Mouse (Mus musculus) limb, embryonic 15.5 days (tissue): ENCODE results near the gene Slc37a4. TPM values are rescaled to one million over a fixed set of nuclear protein-coding genes. Genes with fewer than 3 reads are reported as not detected.
"Not testable (repeated sequence)": the region's sequence is repeated elsewhere in the genome, so short reads cannot be mapped to it uniquely, and the experiment has no call there.

Experiments used
- ATAC-seq: fragments of 200-750 bp; cut with Nextera tagmentation; 2 replicates; pipeline ENCODE4 v1.8.0; 2017; ENCODE audit warnings: low read depth, moderate TSS enrichment; ENCODE audit not compliant: insufficient number of reproducible peaks, low FRiP score, low TSS enrichment
- H3K27ac ChIP-seq: fragments of 300-500 bp; sonication (generic); 2 replicates; pipeline ENCODE4 v1.5.1; 2015; ENCODE audit warnings: moderate library complexity, mild to moderate bottlenecking, inconsistent platforms
- H3K27me3 ChIP-seq: fragments of 300-500 bp; sonication (generic); 2 replicates; pipeline ENCODE4 v1.6.1; 2015; ENCODE audit warnings: inconsistent platforms
- H3K36me3 ChIP-seq: fragments of 300-500 bp; sonication (generic); 2 replicates; pipeline ENCODE4 v1.6.1; 2015; ENCODE audit warnings: inconsistent platforms
- H3K4me1 ChIP-seq: fragments of 300-500 bp; sonication (generic); 2 replicates; pipeline ENCODE4 v1.6.1; 2015; ENCODE audit warnings: inconsistent platforms
- H3K4me2 ChIP-seq: fragments of 300-500 bp; sonication (generic); 2 replicates; pipeline ENCODE4 v1.6.1; 2015; ENCODE audit warnings: mild to moderate bottlenecking, inconsistent platforms
- H3K4me3 ChIP-seq: fragments of 300-500 bp; sonication (generic); 2 replicates; pipeline ENCODE4 v1.5.1; 2015; ENCODE audit warnings: mild to moderate bottlenecking, inconsistent platforms
- H3K9ac ChIP-seq: fragments of 300-500 bp; sonication (generic); 2 replicates; pipeline ENCODE4 v1.6.1; 2015; ENCODE audit warnings: inconsistent platforms
- H3K9me3 ChIP-seq: fragments of 300-500 bp; sonication (generic); 2 replicates; pipeline ENCODE4 v1.6.1; 2016; ENCODE audit warnings: inconsistent platforms
- WGBS: fragments of 180-500 bp; shearing (Covaris S2); methylation state at CpG from one replicate; pipeline ENCODE4 v1.1.7; 2015; 5-methylcytosine and 5-hydroxymethylcytosine counted together
- polyA plus RNA-seq: library from polyadenylated mRNA; unstranded; fragments of >200 nt; fragmentation: Nextera tagmentation; extraction: Ambion mirVana; gene quantifications from 2 replicates; pipeline ENCODE4 v1.2.1, GENCODE M21; 2015

Slc37a4 gene
- polyA plus RNA-seq, 1 experiment from 2014 or later, result 16.2 TPM

- H3K4me3 ChIP-seq, result no peak overlapping the region
- H3K9ac ChIP-seq, result no peak overlapping the region
- H3K9me3 ChIP-seq, result no peaks in the 10 kb centered on the region
- peaks cover 15% of the 10 kb centered on the region for H3K4me1 ChIP-seq
- no peak overlapping the region for H3K27ac ChIP-seq
- WGBS, result 88% methylated on average over 6 of the region's 6 CpGs
- H3K4me2 ChIP-seq, result no peak overlapping the region
- no peak for ATAC-seq
- H3K36me3 ChIP-seq, result peaks cover 2% of the 10 kb centered on the region
- no peaks in the 10 kb centered on the region for H3K27me3 ChIP-seq
Observed at GRCm38 (mm10) chr9:44376141-44376540, 20.5 kb upstream of the Slc37a4 start.

GRCm38 (mm10) chr9:44377335-44377734, 19.3 kb upstream of the Slc37a4 start:
- not testable (repeated sequence) for H3K9ac ChIP-seq, H3K4me3 ChIP-seq, H3K9me3 ChIP-seq, ATAC-seq, H3K27me3 ChIP-seq, H3K27ac ChIP-seq, H3K4me2 ChIP-seq
- 82% methylated on average over 2 of the region's 2 CpGs for WGBS
- Histone ChIP-seq H3K36me3 (peaks cover 14% of the 10 kb centered on the region), H3K4me1 (peaks cover 15% of the 10 kb centered on the region)

- peaks cover 15% of the 10 kb centered on the region for H3K4me1 ChIP-seq
- H3K27me3 ChIP-seq, result no peaks in the 10 kb centered on the region
- peaks cover 23% of the 10 kb centered on the region for H3K36me3 ChIP-seq
- no peak overlapping the region for H3K27ac ChIP-seq
- 0 out of 2 replicates have a peak overlapping the region, but pooled peaks have one; percentile 83 for H3K9ac ChIP-seq
- no peak for ATAC-seq
- no peaks in the 10 kb centered on the region for H3K9me3 ChIP-seq
- peak overlapping the region; percentile 53 for H3K4me2 ChIP-seq
- WGBS, result 88% methylated on average over 5 of the region's 5 CpGs
- peak overlapping the region; percentile 86 for H3K4me3 ChIP-seq
Observed at GRCm38 (mm10) chr9:44378153-44378730, 18.4 kb upstream of the Slc37a4 start.

GRCm38 (mm10) chr9:44379054-44379834, 17.4 kb upstream of the Slc37a4 start, which contains the start of gene Hyou1:
Hyou1 (plus strand) TSS chr9:44379490.
- under 1% methylated on average over 83 of the region's 83 CpGs for WGBS

GRCm38 (mm10) chr9:44379862-44380261, 16.8 kb upstream of the Slc37a4 start:
- Histone ChIP-seq H3K4me3 (peak overlapping the region; percentile 86), H3K27ac (peak overlapping the region; percentile 87)
- 6% methylated on average over 15 of the region's 15 CpGs for WGBS

More at GRCm38 (mm10) chr9:44379054-44379834, 17.4 kb upstream of the Slc37a4 start, which contains the start of gene Hyou1:
- Histone ChIP-seq H3K27ac (peak within 1 kb of the TSS; percentile 87), H3K27me3 (no peaks in the 10 kb centered on the region), H3K9ac (peak within 1 kb of the TSS; percentile 83), H3K4me1 (peaks cover 15% of the 10 kb centered on the region), H3K4me3 (peak within 1 kb of the TSS; percentile 86), H3K4me2 (peak within 1 kb of the TSS; percentile 89), H3K36me3 (peaks cover 33% of the 10 kb centered on the region), H3K9me3 (no peaks in the 10 kb centered on the region)
- peak; percentile 99 for ATAC-seq

GRCm38 (mm10) chr9:44384596-44384995, 12.1 kb upstream of the Slc37a4 start:
- Histone ChIP-seq H3K4me3 (no peak overlapping the region), H3K4me1 (peaks cover 15% of the 10 kb centered on the region), H3K27me3 (no peaks in the 10 kb centered on the region), H3K27ac (no peak overlapping the region), H3K4me2 (no peak overlapping the region), H3K9me3 (no peaks in the 10 kb centered on the region), H3K9ac (no peak overlapping the region), H3K36me3 (peaks cover 86% of the 10 kb centered on the region)
- no peak for ATAC-seq
- WGBS, result 89% methylated on average over 13 of the region's 13 CpGs

More at GRCm38 (mm10) chr9:44379862-44380261, 16.8 kb upstream of the Slc37a4 start:
- Histone ChIP-seq H3K27me3 (no peaks in the 10 kb centered on the region), H3K9me3 (no peaks in the 10 kb centered on the region), H3K9ac (peak overlapping the region; percentile 83), H3K4me1 (peaks cover 15% of the 10 kb centered on the region), H3K36me3 (peaks cover 39% of the 10 kb centered on the region), H3K4me2 (peak overlapping the region; percentile 89)
- ATAC-seq, result no peak

- H3K4me3 ChIP-seq, result no peak overlapping the region
- no peaks in the 10 kb centered on the region for H3K9me3 ChIP-seq
- H3K27me3 ChIP-seq, result no peaks in the 10 kb centered on the region
- 79% methylated on average over 3 of the region's 3 CpGs for WGBS
- no peak overlapping the region for H3K27ac ChIP-seq
- H3K9ac ChIP-seq, result no peak overlapping the region
- no peak for ATAC-seq
- H3K4me2 ChIP-seq, result no peak overlapping the region
- peaks cover 90% of the 10 kb centered on the region for H3K36me3 ChIP-seq
- no peaks in the 10 kb centered on the region for H3K4me1 ChIP-seq
Observed at GRCm38 (mm10) chr9:44387221-44387620, 9.4 kb upstream of the Slc37a4 start.

- H3K9me3 ChIP-seq, result no peaks in the 10 kb centered on the region
- H3K27ac ChIP-seq, result no peak overlapping the region
- H3K4me3 ChIP-seq, result no peak overlapping the region
- no peak overlapping the region for H3K9ac ChIP-seq
- no peak for ATAC-seq
- no peaks in the 10 kb centered on the region for H3K27me3 ChIP-seq
- H3K4me2 ChIP-seq, result no peak overlapping the region
- peaks cover 73% of the 10 kb centered on the region for H3K36me3 ChIP-seq
- no peaks in the 10 kb centered on the region for H3K4me1 ChIP-seq
- 58% methylated on average over 8 of the region's 8 CpGs for WGBS
Observed at GRCm38 (mm10) chr9:44389273-44389672, 7.4 kb upstream of the Slc37a4 start.

- 44% methylated on average over 4 of the region's 4 CpGs for WGBS
Observed at GRCm38 (mm10) chr9:44391466-44391865, 5.2 kb upstream of the Slc37a4 start.

GRCm38 (mm10) chr9:44398087-44398486, 1.4 kb downstream of the Slc37a4 start:
- H3K4me2 ChIP-seq, result peak overlapping the region; percentile 94

More at GRCm38 (mm10) chr9:44391466-44391865, 5.2 kb upstream of the Slc37a4 start:
- ATAC-seq, result no peak
- H3K27ac ChIP-seq, result no peak overlapping the region
- no peaks in the 10 kb centered on the region for H3K4me1 ChIP-seq
- no peak overlapping the region for H3K4me3 ChIP-seq
- H3K36me3 ChIP-seq, result peaks cover 51% of the 10 kb centered on the region
- H3K27me3 ChIP-seq, result no peaks in the 10 kb centered on the region
- H3K9me3 ChIP-seq, result no peaks in the 10 kb centered on the region
- H3K4me2 ChIP-seq, result no peak overlapping the region
- H3K9ac ChIP-seq, result no peak overlapping the region

GRCm38 (mm10) chr9:44398551-44398950, 1.9 kb downstream of the Slc37a4 start:
- no peak overlapping the region for H3K4me3 ChIP-seq
- peaks cover 44% of the 10 kb centered on the region for H3K36me3 ChIP-seq
- H3K9me3 ChIP-seq, result no peaks in the 10 kb centered on the region
- no peak overlapping the region for H3K9ac ChIP-seq
- H3K4me2 ChIP-seq, result no peak overlapping the region
- WGBS, result 86% methylated on average over 9 of the region's 9 CpGs
- H3K4me1 ChIP-seq, result peaks cover 21% of the 10 kb centered on the region; the same call in 1 of the 2 replicates
- no peak overlapping the region for H3K27ac ChIP-seq
- no peak for ATAC-seq
- H3K27me3 ChIP-seq, result 0 out of 2 replicates have a peak, but pooled peaks cover 3% of the 10 kb centered on the region

More at GRCm38 (mm10) chr9:44398087-44398486, 1.4 kb downstream of the Slc37a4 start:
- Histone ChIP-seq H3K27ac (no peak overlapping the region), H3K4me3 (no peak overlapping the region), H3K9me3 (no peaks in the 10 kb centered on the region), H3K36me3 (peaks cover 40% of the 10 kb centered on the region), H3K4me1 (peaks cover 21% of the 10 kb centered on the region; the same call in 1 of the 2 replicates), H3K27me3 (0 out of 2 replicates have a peak, but pooled peaks cover 3% of the 10 kb centered on the region), H3K9ac (no peak overlapping the region)
- 15% methylated on average over 4 of the region's 4 CpGs for WGBS
- ATAC-seq, result no peak
